Mouse (Mus musculus) adrenal gland, postnatal 36 days (tissue): ENCODE measurements around the gene Cd59b. TPM values are rescaled to one million over a fixed set of nuclear protein-coding genes. Genes with fewer than 3 reads are reported as not detected.
A peak's percentile ranks its signal among the peaks of the same experiment; 100 is the strongest.
"Not testable (repeated sequence)": the region's sequence is repeated elsewhere in the genome, so short reads cannot be mapped to it uniquely, and the experiment has no call there.

Source experiments
- DNase-seq, 2 experiments: peaks; one replicate each; pipeline ENCODE4 v3.0.0; 2021; ENCODE audit warnings: mixed read lengths in 1 of 2
- total RNA-seq, 2 experiments: library from RNA; stranded (reverse); gene quantifications; 2 replicates each; pipeline ENCODE4 v1.2.3; 2021

Gene Cd59b
- total RNA-seq, 2 experiments from 2014 or later = 6.8 to 7.8 TPM

- DNase-seq = no peak
Observed at GRCm38 (mm10) chr2:104064152-104064551, 5.5 kb upstream of the Cd59b start.

GRCm38 (mm10) chr2:104065526-104065925 lies 4.1 kb upstream of the Cd59b start, which contains the start of gene Gm10912:
Gm10912 (plus strand) TSS chr2:104065826.
- not testable (repeated sequence) for DNase-seq

- not testable (repeated sequence) for DNase-seq
Observed at GRCm38 (mm10) chr2:104068450-104068849, 1.2 kb upstream of the Cd59b start, which contains the start of gene Gm10799. Gm10799 (minus strand) TSS chr2:104068550.

- not testable (repeated sequence) for DNase-seq
Observed at GRCm38 (mm10) chr2:104078285-104078684, 8.6 kb downstream of the Cd59b start.

GRCm38 (mm10) chr2:104081436-104082050 lies 11.9 kb downstream of the Cd59b start:
- DNase-seq = not testable (repeated sequence)

- DNase-seq = no peak
Observed at GRCm38 (mm10) chr2:104082474-104082873, 12.8 kb downstream of the Cd59b start.

GRCm38 (mm10) chr2:104084027-104084426 lies 14.4 kb downstream of the Cd59b start:
- DNase-seq = not testable (repeated sequence)

- DNase-seq = not testable (repeated sequence)
Observed at GRCm38 (mm10) chr2:104087562-104087961, 17.9 kb downstream of the Cd59b start.

- DNase-seq = no peak
Observed at GRCm38 (mm10) chr2:104093305-104093704, 23.7 kb downstream of the Cd59b start.

GRCm38 (mm10) chr2:104095741-104096213 lies 26.1 kb downstream of the Cd59b start, which contains the start of gene Cd59a:
Cd59a (plus strand) TSS chr2:104095801.
- DNase-seq = peak; percentile 90 to 94

- no peak for DNase-seq
Observed at GRCm38 (mm10) chr2:104096256-104096655, 26.6 kb downstream of the Cd59b start.

GRCm38 (mm10) chr2:104096796-104097195 lies 27.1 kb downstream of the Cd59b start:
- DNase-seq = not testable (repeated sequence)

- DNase-seq = not testable (repeated sequence)
Observed at GRCm38 (mm10) chr2:104097396-104097795, 27.7 kb downstream of the Cd59b start.

- DNase-seq = no peak
Observed at GRCm38 (mm10) chr2:104098529-104099230, 29.0 kb downstream of the Cd59b start.

- no peak for DNase-seq
Observed at GRCm38 (mm10) chr2:104099231-104099585, 29.6 kb downstream of the Cd59b start.

GRCm38 (mm10) chr2:104099946-104100345 lies 30.3 kb downstream of the Cd59b start:
- no peak for DNase-seq

GRCm38 (mm10) chr2:104104800-104105199 lies 35.2 kb downstream of the Cd59b start:
- no peak for DNase-seq

- DNase-seq = not testable (repeated sequence)
Observed at GRCm38 (mm10) chr2:104109021-104109420, 39.4 kb downstream of the Cd59b start.

GRCm38 (mm10) chr2:104109528-104109927 lies 39.9 kb downstream of the Cd59b start:
- no peak for DNase-seq

- no peak for DNase-seq
Observed at GRCm38 (mm10) chr2:104110031-104110430, 40.4 kb downstream of the Cd59b start.

GRCm38 (mm10) chr2:104111170-104111797 lies 41.6 kb downstream of the Cd59b start:
- not testable (repeated sequence) for DNase-seq

- DNase-seq = not testable (repeated sequence)
Observed at GRCm38 (mm10) chr2:104113563-104113962, 43.9 kb downstream of the Cd59b start.

- DNase-seq = peak; percentile 47 to 62
Observed at GRCm38 (mm10) chr2:104114898-104115297, 45.2 kb downstream of the Cd59b start.
